Mouse (Mus musculus): ENCODE measurements around the gene Mblac2. TPM values are rescaled to one million over a fixed set of nuclear protein-coding genes. Genes with fewer than 3 reads are reported as not detected.

Gene Mblac2
- 7.2 and 7.9 TPM in 2 replicates for polyA plus RNA-seq (2016; fragmentation: Nextera tagmentation; extraction: Ambion mirVana)

DNA sequence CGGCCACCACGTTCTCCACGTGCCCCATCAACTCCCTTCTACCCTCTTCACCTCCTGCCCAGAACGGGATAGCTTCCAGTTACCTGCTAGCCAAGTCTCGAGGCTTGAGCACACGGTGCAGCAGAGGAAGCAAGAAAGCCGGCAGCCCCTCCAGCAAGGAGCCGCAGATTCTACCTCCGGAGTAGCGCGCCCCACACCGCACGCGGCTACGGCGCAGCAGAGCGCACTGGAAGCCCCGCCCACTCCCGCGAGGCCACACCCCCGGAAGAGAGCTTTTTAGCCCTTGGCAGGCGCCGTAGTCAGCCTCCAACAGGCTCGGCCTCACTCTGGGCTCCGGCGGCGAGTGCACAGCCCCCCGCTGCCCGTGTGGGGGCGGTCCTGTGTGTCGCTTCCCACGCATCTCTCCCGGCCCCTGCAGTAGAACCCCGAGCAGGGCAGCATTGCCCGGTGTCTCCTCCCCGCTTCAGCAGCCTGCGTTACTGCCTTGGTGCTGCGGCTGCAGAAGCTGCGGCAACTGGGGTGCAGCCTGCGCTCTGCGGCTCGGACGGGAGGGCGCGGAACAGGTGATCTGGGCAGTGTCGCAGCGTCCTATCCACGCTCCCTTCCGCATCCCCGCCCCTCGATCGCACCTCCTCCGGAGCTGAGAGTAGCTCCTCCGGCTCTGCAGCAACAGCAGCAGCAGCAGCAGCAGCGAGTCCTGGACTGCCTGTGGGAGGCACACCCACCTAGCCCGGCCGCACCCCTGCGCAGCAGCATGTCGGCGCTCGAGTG lies at the start of gene Mblac2, which contains the start of gene Polr3g:
Gene Mblac2, plus strand, starts transcription at position 567 of the 771 bp plus-strand sequence.
Gene Polr3g, minus strand, starts transcription at position 239 of the 771 bp plus-strand sequence.
- no peaks in the 10 kb centered on the region for H3K36me3 ChIP-seq
- under 1% methylated on average over 61 of the region's 61 CpGs for WGBS
- peak within 1 kb of the TSS; percentile 81 for H3K4me3 ChIP-seq
- H3K27me3 ChIP-seq: peaks cover 2% of the 10 kb centered on the region; the same call in 1 of the 2 replicates
- H3K4me1 ChIP-seq: no peaks in the 10 kb centered on the region
- peak within 1 kb of the TSS; percentile 100 for H3K4me2 ChIP-seq (replicated peaks)
- H3K9ac ChIP-seq: peak within 1 kb of the TSS; percentile 67
- ATAC-seq (ENCODE audit: insufficient number of reproducible peaks, insufficient read depth, low FRiP score, low TSS enrichment): peak; percentile 96
- H3K27ac ChIP-seq: peak within 1 kb of the TSS; percentile 86
- no peaks in the 10 kb centered on the region for H3K9me3 ChIP-seq

DNA sequence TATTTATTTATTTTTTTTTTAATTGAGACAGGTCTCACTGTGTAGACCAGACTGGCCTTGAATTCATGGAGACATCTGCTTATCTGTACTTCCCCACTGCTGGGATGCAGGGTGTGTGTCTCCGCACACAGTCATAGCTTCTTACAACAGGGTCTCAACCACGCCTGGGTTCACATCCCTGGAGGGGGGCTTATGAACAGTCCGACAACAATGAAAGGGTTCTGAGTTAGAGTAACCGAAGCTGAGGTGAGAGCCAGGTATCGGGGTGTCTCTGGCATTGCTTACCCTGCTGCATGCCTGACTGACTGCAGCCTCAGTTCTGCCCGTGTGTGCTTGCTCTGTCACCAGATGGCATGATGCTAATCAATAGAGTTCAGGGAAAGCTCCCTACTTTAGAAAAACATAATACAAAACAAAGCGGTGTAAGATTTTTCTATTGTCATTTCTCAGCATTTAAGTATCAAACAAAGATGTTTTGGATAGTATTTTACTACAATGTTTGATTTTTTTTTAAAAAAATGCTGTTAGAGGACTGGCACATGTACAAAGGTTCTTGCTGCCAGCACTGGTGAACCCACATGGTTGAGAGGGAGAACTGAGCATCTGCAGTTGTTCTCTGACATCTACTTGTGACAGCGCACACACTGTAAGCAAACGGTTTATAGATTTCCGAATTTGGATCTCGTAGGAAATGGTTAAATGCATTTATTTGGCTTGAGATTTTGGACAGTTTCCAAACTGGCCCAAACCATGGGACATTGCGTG lies 47.4 kb upstream of the Mblac2 start:
- WGBS: 86% methylated on average over 12 of the region's 12 CpGs
- Histone ChIP-seq H3K4me2 (replicated peaks) (no peak overlapping the region), H3K4me1 (peaks cover 3% of the 10 kb centered on the region; the same call in 1 of the 2 replicates), H3K9ac (no peak overlapping the region), H3K4me3 (no peak overlapping the region), H3K36me3 (peaks cover 31% of the 10 kb centered on the region), H3K9me3 (no peaks in the 10 kb centered on the region), H3K27me3 (no peaks in the 10 kb centered on the region), H3K27ac (no peak overlapping the region)
- no peak for ATAC-seq (ENCODE audit: insufficient number of reproducible peaks, insufficient read depth, low FRiP score, low TSS enrichment)

DNA sequence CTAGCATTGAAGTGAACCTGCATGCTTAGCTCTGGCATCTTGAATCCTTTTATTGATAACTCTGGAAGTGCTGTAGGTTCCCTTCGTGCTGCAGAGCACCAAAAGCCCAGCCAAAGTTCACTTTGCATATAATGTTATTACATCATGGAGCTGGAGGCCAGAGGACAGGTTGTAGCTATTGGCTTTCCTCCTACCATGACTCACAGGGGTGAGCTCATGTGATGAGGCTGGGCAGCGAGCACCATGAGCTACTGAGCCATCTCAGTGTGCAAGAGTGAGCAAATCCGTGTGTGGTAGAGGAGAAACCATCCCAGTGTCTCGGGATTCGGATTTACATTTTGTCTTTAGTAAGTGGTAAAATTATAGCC lies 46.8 kb upstream of the Mblac2 start:
- 90% methylated on average over 5 of the region's 5 CpGs for WGBS
- Histone ChIP-seq H3K27me3 (no peaks in the 10 kb centered on the region), H3K4me1 (no peaks in the 10 kb centered on the region), H3K36me3 (peaks cover 35% of the 10 kb centered on the region), H3K4me3 (no peak overlapping the region), H3K9me3 (no peaks in the 10 kb centered on the region), H3K27ac (no peak overlapping the region), H3K4me2 (replicated peaks) (no peak overlapping the region), H3K9ac (no peak overlapping the region)
- no peak for ATAC-seq (ENCODE audit: insufficient number of reproducible peaks, insufficient read depth, low FRiP score, low TSS enrichment)

DNA sequence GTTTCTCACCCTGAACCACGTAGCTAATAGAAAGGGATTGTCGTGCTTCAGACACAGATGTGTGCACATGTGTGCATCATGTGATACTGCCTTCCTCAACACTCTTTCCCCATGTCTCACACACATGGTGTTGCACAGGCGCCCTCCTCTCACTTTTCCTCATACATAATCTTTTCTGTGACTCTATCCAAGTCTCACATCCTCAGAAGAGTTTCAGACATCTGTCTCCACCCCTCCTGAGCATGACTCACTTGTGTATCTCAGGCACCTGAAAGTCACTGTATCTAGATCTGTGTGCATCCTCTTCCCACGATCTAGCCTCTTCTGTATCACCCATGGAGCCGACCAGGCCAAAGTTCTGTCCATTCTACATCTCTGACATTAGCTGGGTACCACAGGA lies 43.4 kb upstream of the Mblac2 start:
- WGBS: 91% methylated on average over 5 of the region's 5 CpGs
- H3K4me3 ChIP-seq: no peak overlapping the region
- no peak for ATAC-seq (ENCODE audit: insufficient number of reproducible peaks, insufficient read depth, low FRiP score, low TSS enrichment)
- H3K4me1 ChIP-seq: no peaks in the 10 kb centered on the region
- H3K9ac ChIP-seq: no peak overlapping the region
- H3K36me3 ChIP-seq: peaks cover 41% of the 10 kb centered on the region
- no peaks in the 10 kb centered on the region for H3K27me3 ChIP-seq
- no peaks in the 10 kb centered on the region for H3K9me3 ChIP-seq
- H3K27ac ChIP-seq: no peak overlapping the region
- H3K4me2 ChIP-seq (replicated peaks): no peak overlapping the region

DNA sequence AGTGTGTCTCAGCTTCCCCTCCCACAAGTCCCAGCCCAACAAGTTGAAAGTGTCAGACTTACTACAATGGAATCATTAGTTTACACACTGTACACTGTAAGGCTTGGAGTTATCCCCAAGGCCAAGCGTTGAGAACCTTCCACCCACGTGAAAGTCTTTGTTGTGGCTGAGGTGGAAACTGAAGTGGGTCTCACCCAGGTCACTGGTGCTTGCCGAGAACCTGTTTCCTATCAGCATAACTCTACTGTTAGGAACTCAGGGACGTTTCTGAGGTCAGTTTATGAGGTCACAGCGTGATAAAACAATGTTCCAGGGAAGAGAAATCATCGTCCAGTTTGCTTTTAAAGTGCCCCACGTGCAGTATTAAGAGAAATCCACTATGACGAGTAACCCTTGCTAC lies 35.8 kb upstream of the Mblac2 start:
- peaks cover 26% of the 10 kb centered on the region for H3K36me3 ChIP-seq

DNA sequence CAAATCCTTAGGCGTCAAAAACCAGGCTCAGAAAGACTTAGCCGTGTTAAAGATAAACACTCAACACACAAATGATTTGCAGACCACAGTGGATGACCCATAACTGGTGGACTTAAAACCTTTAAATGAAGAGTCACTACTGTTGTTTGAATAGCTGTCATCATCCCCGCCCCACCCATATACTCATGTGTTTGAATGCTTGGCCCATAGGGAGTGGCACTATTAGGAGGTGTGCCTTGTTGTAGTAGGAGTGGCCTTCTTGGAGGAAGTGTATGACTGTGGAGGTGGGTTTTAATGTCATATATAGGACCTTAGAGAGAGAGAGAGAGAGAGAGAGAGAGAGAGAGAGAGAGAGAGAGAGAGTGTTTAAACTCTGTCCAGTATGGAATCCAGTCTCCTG lies 28.0 kb upstream of the Mblac2 start:
- no peak overlapping the region for H3K4me2 ChIP-seq (replicated peaks)
- 0 out of 2 replicates have a peak, but pooled peaks cover 5% of the 10 kb centered on the region for H3K4me1 ChIP-seq
- no peak overlapping the region for H3K27ac ChIP-seq
- ATAC-seq (ENCODE audit: insufficient number of reproducible peaks, insufficient read depth, low FRiP score, low TSS enrichment): no peak
- no peaks in the 10 kb centered on the region for H3K27me3 ChIP-seq
- 90% methylated on average over 3 of the region's 3 CpGs for WGBS
- H3K9me3 ChIP-seq: no peaks in the 10 kb centered on the region
- H3K4me3 ChIP-seq: no peak overlapping the region
- no peak overlapping the region for H3K9ac ChIP-seq
- peaks cover 7% of the 10 kb centered on the region; the same call in 1 of the 2 replicates for H3K36me3 ChIP-seq

More for the DNA sequence above, 35.8 kb upstream of the Mblac2 start:
- ATAC-seq (ENCODE audit: insufficient number of reproducible peaks, insufficient read depth, low FRiP score, low TSS enrichment): no peak
- WGBS: 75% methylated on average over 8 of the region's 8 CpGs
- Histone ChIP-seq H3K9ac (no peak overlapping the region), H3K9me3 (no peaks in the 10 kb centered on the region), H3K4me2 (replicated peaks) (no peak overlapping the region), H3K4me3 (no peak overlapping the region), H3K27ac (no peak overlapping the region), H3K27me3 (no peaks in the 10 kb centered on the region), H3K4me1 (no peaks in the 10 kb centered on the region)

DNA sequence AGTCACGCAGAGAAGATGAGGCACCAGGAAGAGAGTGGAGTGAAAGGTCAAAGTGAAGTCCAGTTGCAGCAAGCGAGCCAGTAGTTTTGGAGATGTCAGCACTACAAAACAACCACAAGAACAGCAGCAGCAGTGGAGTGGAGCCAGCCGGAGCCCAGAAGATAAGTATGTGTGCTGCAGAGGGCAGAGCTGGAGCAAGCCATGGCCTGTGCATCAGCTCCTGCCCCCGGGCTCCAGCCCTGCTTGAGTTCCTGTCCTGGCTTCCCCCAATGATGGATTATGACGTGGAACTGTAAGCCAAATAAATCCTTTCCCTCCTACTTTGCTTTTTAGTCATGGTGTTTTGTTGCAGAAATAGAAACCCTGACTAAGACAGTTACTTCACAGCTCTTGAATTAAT lies 26.9 kb upstream of the Mblac2 start:
- H3K9ac ChIP-seq: no peak overlapping the region
- no peak overlapping the region for H3K4me3 ChIP-seq
- no peak overlapping the region for H3K27ac ChIP-seq
- no peak overlapping the region for H3K4me2 ChIP-seq (replicated peaks)
- H3K4me1 ChIP-seq: 0 out of 2 replicates have a peak, but pooled peaks cover 5% of the 10 kb centered on the region
- peaks cover 7% of the 10 kb centered on the region; the same call in 1 of the 2 replicates for H3K36me3 ChIP-seq
- H3K27me3 ChIP-seq: no peaks in the 10 kb centered on the region
- ATAC-seq (ENCODE audit: insufficient number of reproducible peaks, insufficient read depth, low FRiP score, low TSS enrichment): no peak
- H3K9me3 ChIP-seq: no peaks in the 10 kb centered on the region
- WGBS: 79% methylated on average over 5 of the region's 5 CpGs

DNA sequence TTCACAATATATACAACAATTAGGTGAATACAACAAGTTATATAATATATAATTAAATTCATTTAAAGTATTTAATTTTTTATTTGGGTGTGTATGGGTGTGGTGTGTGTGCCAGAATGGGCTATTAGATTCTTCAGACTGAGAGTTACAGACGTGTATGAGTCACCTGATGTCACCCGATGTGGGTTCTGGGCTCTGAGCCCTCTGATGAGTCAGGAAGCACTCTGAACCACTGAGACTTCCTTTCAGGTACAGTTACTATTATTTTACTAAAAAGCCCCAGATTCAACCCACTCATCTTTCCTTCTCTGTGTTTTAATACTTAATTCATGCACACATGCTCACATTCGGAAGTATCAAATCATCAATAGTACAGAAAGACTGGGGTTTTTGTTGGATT lies 26.3 kb upstream of the Mblac2 start:
- ATAC-seq (ENCODE audit: insufficient number of reproducible peaks, insufficient read depth, low FRiP score, low TSS enrichment): no peak
- H3K4me3 ChIP-seq: no peak overlapping the region
- H3K27me3 ChIP-seq: no peaks in the 10 kb centered on the region
- 0 out of 2 replicates have a peak, but pooled peaks cover 5% of the 10 kb centered on the region for H3K4me1 ChIP-seq
- H3K9ac ChIP-seq: no peak overlapping the region
- H3K9me3 ChIP-seq: no peaks in the 10 kb centered on the region
- no peak overlapping the region for H3K27ac ChIP-seq
- peaks cover 7% of the 10 kb centered on the region; the same call in 1 of the 2 replicates for H3K36me3 ChIP-seq
- WGBS: 93% methylated on average over 3 of the region's 3 CpGs
- H3K4me2 ChIP-seq (replicated peaks): no peak overlapping the region

DNA sequence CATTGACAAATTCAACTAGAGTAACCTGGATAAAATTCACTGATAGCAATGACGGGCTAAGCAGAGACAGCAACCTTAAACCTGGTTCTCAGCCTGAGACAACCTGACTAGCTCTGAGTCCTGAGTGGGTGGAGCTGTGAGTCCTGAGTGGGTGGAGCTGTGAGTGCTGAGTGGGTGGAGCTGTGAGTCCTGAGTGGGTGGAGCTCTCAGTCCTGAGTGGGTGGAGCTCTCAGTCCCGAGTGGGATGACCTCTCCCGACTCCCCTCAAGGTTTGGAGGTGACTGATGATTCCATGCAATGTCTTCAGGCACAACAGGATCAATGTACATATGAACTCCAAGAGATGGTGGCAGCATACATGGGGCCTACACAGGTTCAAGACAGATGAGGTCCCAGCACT lies 21.6 kb upstream of the Mblac2 start:
- no peak for ATAC-seq (ENCODE audit: insufficient number of reproducible peaks, insufficient read depth, low FRiP score, low TSS enrichment)
- Histone ChIP-seq H3K4me2 (replicated peaks) (no peak overlapping the region), H3K4me3 (no peak overlapping the region), H3K36me3 (no peaks in the 10 kb centered on the region), H3K27ac (no peak overlapping the region), H3K4me1 (no peaks in the 10 kb centered on the region), H3K9me3 (no peaks in the 10 kb centered on the region), H3K9ac (no peak overlapping the region), H3K27me3 (no peaks in the 10 kb centered on the region)
- 90% methylated on average over 3 of the region's 3 CpGs for WGBS

DNA sequence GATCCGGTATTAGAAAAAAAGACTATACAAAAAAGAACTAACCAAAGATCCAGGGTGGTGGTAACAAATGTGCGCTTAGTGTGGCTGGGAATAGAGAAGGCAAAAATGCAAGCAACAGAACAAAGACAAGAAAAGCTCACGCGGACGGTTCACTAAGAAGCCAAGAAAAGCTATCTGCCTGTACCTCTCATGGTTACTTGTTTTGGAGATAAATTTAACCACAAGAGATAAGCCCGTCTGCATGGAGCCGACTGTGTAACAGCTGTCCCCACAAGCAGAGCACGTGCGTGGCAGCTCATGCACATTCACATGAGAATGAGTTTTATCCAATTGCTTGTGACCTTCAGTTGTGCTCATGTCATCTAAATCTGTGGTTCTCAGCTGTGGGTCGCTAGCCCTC lies 20.7 kb upstream of the Mblac2 start:
- Histone ChIP-seq H3K4me1 (no peaks in the 10 kb centered on the region), H3K27me3 (no peaks in the 10 kb centered on the region), H3K9me3 (no peaks in the 10 kb centered on the region), H3K4me3 (no peak overlapping the region), H3K4me2 (replicated peaks) (no peak overlapping the region), H3K36me3 (no peaks in the 10 kb centered on the region), H3K27ac (no peak overlapping the region), H3K9ac (no peak overlapping the region)
- no peak for ATAC-seq (ENCODE audit: insufficient number of reproducible peaks, insufficient read depth, low FRiP score, low TSS enrichment)
- 85% methylated on average over 10 of the region's 10 CpGs for WGBS

DNA sequence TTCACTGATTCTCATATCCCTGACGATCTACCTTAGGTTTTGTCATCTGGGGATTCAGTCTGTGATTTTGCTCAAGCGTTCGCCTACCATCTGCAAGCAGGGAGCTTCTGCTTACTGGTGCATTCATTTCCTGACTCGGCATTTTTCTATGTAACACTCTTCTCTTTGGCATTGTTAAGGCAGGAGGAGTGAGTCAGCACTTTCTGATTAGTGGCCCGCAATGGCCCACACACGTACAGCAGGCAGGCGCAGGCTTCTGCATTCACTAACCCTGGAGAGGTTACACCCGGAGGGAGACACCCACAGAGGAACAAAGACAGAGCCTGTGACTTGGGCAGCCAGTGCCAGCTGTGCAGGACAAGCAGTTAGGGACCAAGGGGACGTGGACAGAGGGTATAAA lies 19.5 kb upstream of the Mblac2 start:
- Histone ChIP-seq H3K4me3 (no peak overlapping the region), H3K27me3 (no peaks in the 10 kb centered on the region), H3K9me3 (no peaks in the 10 kb centered on the region), H3K4me1 (no peaks in the 10 kb centered on the region), H3K36me3 (no peaks in the 10 kb centered on the region), H3K4me2 (replicated peaks) (no peak overlapping the region), H3K9ac (no peak overlapping the region), H3K27ac (no peak overlapping the region)
- ATAC-seq (ENCODE audit: insufficient number of reproducible peaks, insufficient read depth, low FRiP score, low TSS enrichment): no peak
- WGBS: 62% methylated on average over 9 of the region's 9 CpGs

DNA sequence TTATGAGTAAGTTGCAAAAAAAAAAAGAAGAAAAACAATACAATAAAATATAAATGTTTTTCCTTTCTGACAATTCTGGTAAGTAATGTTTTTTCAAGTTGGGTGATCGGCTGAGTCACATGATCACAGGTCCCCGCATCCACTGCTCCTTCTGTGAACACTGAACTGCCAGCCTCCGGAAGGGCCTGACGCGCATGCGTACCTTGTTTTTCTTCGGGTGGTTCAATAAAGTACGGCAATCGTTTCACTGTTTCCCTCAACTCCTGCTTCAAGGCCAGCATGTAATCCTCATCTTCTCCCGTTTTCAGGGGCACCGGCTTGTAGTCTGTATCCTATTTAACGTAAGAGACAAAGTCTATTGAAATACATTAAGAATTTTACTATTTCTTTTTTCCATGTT lies 16.7 kb upstream of the Mblac2 start:
- no peaks in the 10 kb centered on the region for H3K27me3 ChIP-seq
- no peaks in the 10 kb centered on the region for H3K9me3 ChIP-seq
- ATAC-seq (ENCODE audit: insufficient number of reproducible peaks, insufficient read depth, low FRiP score, low TSS enrichment): no peak
- H3K4me3 ChIP-seq: no peak overlapping the region
- no peak overlapping the region for H3K4me2 ChIP-seq (replicated peaks)
- H3K9ac ChIP-seq: no peak overlapping the region
- no peak overlapping the region for H3K27ac ChIP-seq
- H3K36me3 ChIP-seq: no peaks in the 10 kb centered on the region
- WGBS: 95% methylated on average over 12 of the region's 12 CpGs
- H3K4me1 ChIP-seq: no peaks in the 10 kb centered on the region

Measured in embryonic facial prominence, embryonic 12.5 days (tissue).